Mouse (Mus musculus) neural tube, embryonic 14.5 days (tissue): Measurements from ENCODE around the gene Cdkn1a. TPM values are rescaled to one million over a fixed set of nuclear protein-coding genes. Genes with fewer than 3 reads are reported as not detected.
"Not testable (repeated sequence)": the region's sequence is repeated elsewhere in the genome, so short reads cannot be mapped to it uniquely, and the experiment has no call there.

Source experiments
- ATAC-seq: fragments of 200-750 bp; cut with Nextera tagmentation; 2 replicates; pipeline ENCODE4 v1.8.0; 2017; ENCODE audit warnings: low read depth, mild to moderate bottlenecking, moderate TSS enrichment, moderate library complexity
- H3K27ac ChIP-seq: fragments of 300-500 bp; sonication (generic); 2 replicates; pipeline ENCODE4 v1.5.1; 2014; ENCODE audit warnings: low read depth, mild to moderate bottlenecking, control low read depth, low read length, moderate library complexity, mixed read lengths
- H3K27me3 ChIP-seq: fragments of 300-500 bp; sonication (generic); 2 replicates; pipeline ENCODE4 v1.6.1; 2014; ENCODE audit warnings: low read length; ENCODE audit not compliant: control insufficient read depth, insufficient read depth
- H3K36me3 ChIP-seq: fragments of 300-500 bp; sonication (generic); 2 replicates; pipeline ENCODE4 v1.6.1; 2014; ENCODE audit warnings: low read length, mixed read lengths; ENCODE audit not compliant: control insufficient read depth, insufficient read depth
- H3K4me1 ChIP-seq: fragments of 300-500 bp; sonication (generic); 2 replicates; pipeline ENCODE4 v1.6.1; 2014; ENCODE audit warnings: low read length; ENCODE audit not compliant: control insufficient read depth, insufficient read depth
- H3K4me2 ChIP-seq: fragments of 300-500 bp; sonication (generic); 2 replicates; pipeline ENCODE4 v1.6.1; 2014; ENCODE audit warnings: mild to moderate bottlenecking, low read depth, low read length, control low read depth
- H3K4me3 ChIP-seq: fragments of 300-500 bp; sonication (generic); 2 replicates; pipeline ENCODE4 v1.5.1; 2014; ENCODE audit warnings: low read depth, low read length, control low read depth, mixed read lengths
- H3K9ac ChIP-seq: fragments of 300-500 bp; sonication (generic); replicated peaks from 2 replicates; pipeline ENCODE4 v1.6.1; 2014; ENCODE audit warnings: low read depth, mild to moderate bottlenecking, control low read depth, low read length, mixed read lengths
- H3K9me3 ChIP-seq: fragments of 300-500 bp; sonication (generic); 2 replicates; pipeline ENCODE4 v1.6.1; 2016; ENCODE audit warnings: low read length; ENCODE audit not compliant: control insufficient read depth
- WGBS: fragments of 180-500 bp; shearing (Covaris S2); extraction: QIAGEN DNeasy Blood & Tissue Kit; methylation state at CpG from one replicate; pipeline ENCODE4 v1.1.7; 2014; 5-methylcytosine and 5-hydroxymethylcytosine counted together
- polyA plus RNA-seq: library from polyadenylated mRNA; unstranded; fragments of >200 nt; fragmentation: Nextera tagmentation; extraction: Ambion mirVana; gene quantifications from 2 replicates; pipeline ENCODE4 v1.2.1, GENCODE M21; 2014

Gene Cdkn1a
- polyA plus RNA-seq = 59.8 and 81.1 TPM in 2 replicates

DNA sequence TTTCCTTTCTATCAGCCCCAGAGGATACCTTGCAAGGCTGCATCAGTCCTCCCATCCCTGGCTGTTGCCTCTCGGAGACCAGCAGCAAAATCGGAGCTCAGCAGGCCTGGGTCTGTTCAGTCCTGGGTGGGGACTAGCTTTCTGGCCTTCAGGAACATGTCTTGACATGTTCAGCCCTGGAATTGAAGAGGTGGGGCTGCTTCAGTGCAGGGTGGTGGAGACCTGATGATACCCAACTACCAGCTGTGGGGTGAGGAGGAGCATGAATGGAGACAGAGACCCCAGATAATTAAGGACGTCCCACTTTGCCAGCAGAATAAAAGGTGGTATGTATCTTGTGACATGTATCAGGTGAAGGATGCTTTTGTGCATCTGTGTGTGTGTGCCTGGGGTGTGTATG is at the start of gene Cdkn1a:
TSS of gene Cdkn1a (plus strand) at position 201 of the 400 bp plus-strand sequence.
- no peak within 1 kb of the TSS for H3K4me2 ChIP-seq
- ATAC-seq = no peak
- H3K36me3 ChIP-seq = no peaks in the 10 kb centered on the region
- WGBS = 74% methylated on average over 3 of the region's 3 CpGs
- H3K9me3 ChIP-seq = no peaks in the 10 kb centered on the region
- H3K9ac ChIP-seq = no peak within 1 kb of the TSS
- no peaks in the 10 kb centered on the region; the same call in 1 of the 2 replicates for H3K27me3 ChIP-seq
- no peak within 1 kb of the TSS for H3K27ac ChIP-seq
- H3K4me1 ChIP-seq = peaks cover 12% of the 10 kb centered on the region; the same call in 1 of the 2 replicates
- no peak within 1 kb of the TSS for H3K4me3 ChIP-seq

DNA sequence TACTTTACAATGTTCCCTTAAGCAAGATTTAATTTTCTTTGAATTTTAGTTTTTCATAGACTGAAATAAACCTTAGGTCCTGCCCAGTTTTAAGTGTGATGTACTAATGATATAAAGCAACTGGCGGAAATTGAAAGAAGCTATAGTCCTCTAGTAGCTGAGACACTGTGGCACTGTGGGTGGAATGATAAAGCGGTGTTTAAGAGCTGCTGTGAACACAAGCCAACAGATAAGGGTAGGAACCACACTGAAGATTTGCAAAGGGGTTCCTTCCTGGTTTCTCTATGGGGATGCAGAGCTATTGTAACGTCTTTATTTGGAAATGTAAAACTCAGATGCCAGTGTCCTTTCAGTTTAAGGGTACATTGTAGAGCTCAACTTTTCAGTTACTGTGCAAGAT is 49.1 kb upstream of the Cdkn1a start:
- peaks cover 69% of the 10 kb centered on the region for H3K36me3 ChIP-seq
- 94% methylated on average over 3 of the region's 3 CpGs for WGBS
- H3K9ac ChIP-seq, H3K4me1 ChIP-seq, H3K27me3 ChIP-seq, H3K27ac ChIP-seq, ATAC-seq, H3K4me2 ChIP-seq, H3K4me3 ChIP-seq, H3K9me3 ChIP-seq: not testable (repeated sequence)

DNA sequence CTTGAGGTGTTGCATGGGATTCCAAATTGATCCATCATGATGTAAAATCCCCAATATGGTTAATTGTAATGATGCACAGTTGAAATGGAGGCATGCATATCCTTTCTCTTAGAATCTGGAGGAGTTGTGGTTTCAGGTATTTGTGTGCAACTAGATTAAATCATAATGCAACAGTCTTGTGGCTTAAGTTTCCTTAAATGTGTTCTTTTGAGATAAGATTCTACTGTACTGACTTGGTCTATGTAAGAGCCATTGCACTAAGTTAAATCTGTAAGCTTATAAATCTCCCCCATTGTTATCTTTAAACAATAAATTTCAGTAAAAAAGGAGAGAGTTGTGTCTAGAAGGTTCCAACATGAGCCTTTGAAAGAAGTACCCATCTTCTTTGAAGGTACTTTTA is 48.2 kb upstream of the Cdkn1a start:
- Histone ChIP-seq H3K4me3 (no peak overlapping the region), H3K4me1 (no peaks in the 10 kb centered on the region), H3K9ac (no peak overlapping the region), H3K9me3 (no peaks in the 10 kb centered on the region), H3K4me2 (no peak overlapping the region), H3K27me3 (no peaks in the 10 kb centered on the region), H3K36me3 (peaks cover 65% of the 10 kb centered on the region), H3K27ac (no peak overlapping the region)
- ATAC-seq = no peak

DNA sequence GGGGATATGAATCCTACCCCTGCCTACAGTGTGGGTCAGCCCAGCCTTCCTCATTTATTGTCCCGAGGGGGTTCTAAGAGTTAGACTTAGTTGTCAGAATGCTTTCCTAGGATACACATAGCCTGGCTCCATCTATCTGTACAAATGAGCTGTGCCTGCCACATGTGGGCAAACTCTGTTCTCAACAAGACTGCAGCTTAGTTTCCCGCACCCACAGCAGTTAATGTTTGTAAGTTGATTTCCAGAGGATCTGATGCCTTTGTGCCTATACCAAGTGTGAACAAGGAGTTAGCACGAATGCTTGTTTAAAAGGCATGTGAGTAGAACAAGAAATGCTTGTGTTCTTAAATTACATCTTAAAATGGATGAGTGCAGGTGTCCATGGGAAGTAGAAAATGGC is 47.2 kb upstream of the Cdkn1a start:
- Histone ChIP-seq H3K4me2 (no peak overlapping the region), H3K9me3 (no peaks in the 10 kb centered on the region), H3K27ac (no peak overlapping the region), H3K4me1 (no peaks in the 10 kb centered on the region), H3K4me3 (no peak overlapping the region), H3K36me3 (peaks cover 58% of the 10 kb centered on the region), H3K27me3 (no peaks in the 10 kb centered on the region), H3K9ac (no peak overlapping the region)
- WGBS = 89% methylated on average over 3 of the region's 3 CpGs
- no peak for ATAC-seq

DNA sequence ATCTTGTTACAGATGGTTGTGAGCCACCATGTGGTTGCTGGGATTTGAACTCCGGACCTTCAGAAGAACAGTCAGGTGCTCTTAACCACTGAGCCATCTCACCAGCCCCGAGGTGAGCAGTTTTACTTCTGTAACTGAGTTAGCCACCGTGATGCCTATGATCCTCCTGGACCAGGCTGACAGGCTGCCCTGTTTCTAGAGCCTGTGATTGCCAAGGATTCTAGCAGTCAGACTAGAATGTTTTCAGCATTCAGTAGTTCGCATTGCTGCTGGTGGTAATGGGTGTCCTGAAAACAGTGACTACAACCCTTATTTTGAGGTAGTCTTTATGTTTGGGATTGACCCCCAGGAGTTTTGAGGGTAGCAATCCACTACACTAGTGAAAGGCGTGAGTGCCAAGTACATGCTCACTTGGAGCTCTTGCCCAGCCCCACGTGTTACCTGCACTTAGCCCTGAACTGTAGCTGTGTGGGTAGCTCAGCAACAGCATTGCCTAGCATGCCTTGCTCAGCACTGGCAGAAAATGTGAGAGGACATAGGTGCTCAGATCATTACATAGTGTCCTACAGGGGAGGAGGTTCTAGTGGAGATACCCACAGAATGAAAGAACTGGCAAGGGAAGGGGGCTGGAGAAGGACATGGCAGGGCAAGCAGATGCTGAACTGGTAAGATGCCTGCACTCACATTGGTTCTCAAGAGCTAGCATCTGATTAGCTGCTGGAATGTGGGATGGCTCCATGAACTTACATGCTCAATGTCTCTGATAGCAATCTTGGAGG is 46.4 kb upstream of the Cdkn1a start:
- Histone ChIP-seq H3K4me3 (no peak overlapping the region), H3K9ac (no peak overlapping the region), H3K4me2 (no peak overlapping the region), H3K36me3 (peaks cover 50% of the 10 kb centered on the region), H3K9me3 (no peaks in the 10 kb centered on the region), H3K4me1 (no peaks in the 10 kb centered on the region), H3K27ac (no peak overlapping the region), H3K27me3 (no peaks in the 10 kb centered on the region)
- WGBS = 90% methylated on average over 6 of the region's 6 CpGs
- no peak for ATAC-seq

DNA sequence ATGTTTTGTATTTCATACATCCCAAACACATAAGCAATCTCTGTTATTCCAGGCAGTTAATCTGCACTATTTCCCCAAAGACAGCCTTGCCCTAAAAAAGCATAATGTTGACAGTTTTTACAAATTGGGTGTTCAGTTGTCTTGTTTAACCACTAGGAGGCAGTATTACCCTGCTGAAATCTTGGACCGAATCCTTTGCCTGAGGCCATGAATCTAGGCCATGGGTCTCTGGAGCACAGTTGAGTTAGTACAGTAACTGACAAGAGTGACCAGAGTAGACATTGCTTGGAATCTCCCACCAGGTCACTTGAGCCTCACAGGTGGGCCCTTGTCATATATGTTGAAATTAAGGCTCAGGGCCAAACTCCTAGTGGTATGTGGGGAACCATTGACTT is 45.9 kb upstream of the Cdkn1a start:
- no peak overlapping the region for H3K4me3 ChIP-seq
- H3K4me1 ChIP-seq = no peaks in the 10 kb centered on the region
- no peaks in the 10 kb centered on the region for H3K9me3 ChIP-seq
- no peak overlapping the region for H3K9ac ChIP-seq
- peaks cover 44% of the 10 kb centered on the region for H3K36me3 ChIP-seq
- 56% methylated on average over 1 of the region's 1 CpGs for WGBS
- no peaks in the 10 kb centered on the region for H3K27me3 ChIP-seq
- ATAC-seq = no peak
- no peak overlapping the region for H3K27ac ChIP-seq
- no peak overlapping the region for H3K4me2 ChIP-seq

DNA sequence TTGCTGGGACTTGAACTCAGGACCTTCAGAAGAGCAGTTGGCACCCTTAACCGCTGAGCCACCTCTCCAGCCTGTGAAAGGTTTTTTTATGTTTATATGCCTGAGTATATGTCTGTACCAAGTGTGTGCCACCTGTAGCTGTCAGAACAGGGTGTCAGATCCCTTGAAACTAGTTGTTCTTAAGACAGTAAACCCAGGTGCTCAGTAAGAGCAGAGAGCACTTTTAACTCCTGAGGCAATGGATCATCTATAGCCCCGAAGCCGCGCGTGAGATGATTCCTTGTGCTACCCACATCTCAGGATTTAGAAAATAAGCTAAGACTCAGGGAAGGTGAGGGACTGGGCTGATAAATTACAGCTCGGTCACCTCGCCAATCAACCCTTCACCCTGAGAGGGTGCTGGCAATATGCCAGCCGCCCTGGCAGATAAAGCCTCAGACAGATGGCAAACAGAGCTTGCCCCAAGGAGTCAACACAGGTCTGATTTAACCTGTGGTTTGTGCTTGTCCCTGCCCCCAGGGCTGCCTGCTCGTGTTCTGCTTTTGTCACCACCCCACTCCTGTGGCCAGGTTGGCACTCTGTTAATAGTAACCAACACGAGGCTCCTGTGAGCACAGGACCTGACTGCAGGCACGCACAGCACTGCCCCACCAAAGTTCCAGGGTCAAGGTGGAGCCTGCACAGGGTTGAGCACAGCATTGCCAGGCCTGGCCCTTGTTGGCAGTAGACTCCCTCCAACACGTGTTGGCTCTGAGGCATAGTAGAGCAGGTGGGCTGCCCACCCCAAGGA is 44.8 kb upstream of the Cdkn1a start:
- H3K9me3 ChIP-seq = no peaks in the 10 kb centered on the region
- H3K36me3 ChIP-seq = peaks cover 35% of the 10 kb centered on the region
- H3K4me1 ChIP-seq = no peaks in the 10 kb centered on the region
- H3K4me2 ChIP-seq = no peak overlapping the region
- H3K27me3 ChIP-seq = no peaks in the 10 kb centered on the region
- no peak; the same call in 1 of the 2 replicates for ATAC-seq
- no peak overlapping the region for H3K9ac ChIP-seq
- WGBS = 63% methylated on average over 12 of the region's 12 CpGs
- no peak overlapping the region for H3K4me3 ChIP-seq
- no peak overlapping the region for H3K27ac ChIP-seq

DNA sequence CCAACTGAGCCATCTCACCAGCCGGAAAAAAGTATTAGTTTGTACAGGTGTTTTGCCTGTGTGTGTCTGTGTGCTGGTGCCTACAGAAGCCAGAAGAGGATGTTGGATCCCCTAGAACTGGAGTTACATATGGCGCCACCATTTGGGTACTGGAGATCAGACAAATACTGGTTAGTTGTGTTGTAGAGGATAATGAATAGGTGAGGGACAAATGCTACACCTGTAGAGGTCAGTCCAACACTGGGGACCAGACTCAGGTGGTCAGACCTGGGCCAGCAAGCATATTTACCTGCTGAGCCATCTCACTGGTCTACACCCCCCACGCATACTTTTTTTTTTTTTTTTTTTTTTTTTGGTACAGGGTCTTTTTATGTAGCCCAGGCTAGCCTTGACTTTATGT is 43.9 kb upstream of the Cdkn1a start:
- no peaks in the 10 kb centered on the region for H3K4me1 ChIP-seq
- H3K27ac ChIP-seq = no peak overlapping the region
- H3K9ac ChIP-seq = no peak overlapping the region
- H3K9me3 ChIP-seq = no peaks in the 10 kb centered on the region
- ATAC-seq = no peak
- H3K4me3 ChIP-seq = no peak overlapping the region
- H3K4me2 ChIP-seq = no peak overlapping the region
- H3K27me3 ChIP-seq = no peaks in the 10 kb centered on the region
- H3K36me3 ChIP-seq = peaks cover 30% of the 10 kb centered on the region
- WGBS = 94% methylated on average over 3 of the region's 3 CpGs
